Mouse (Mus musculus) CH12.LX (cell line): ENCODE data around the gene Slc44a3. TPM values are rescaled to one million over a fixed set of nuclear protein-coding genes. Genes with fewer than 3 reads are reported as not detected.

Source experiments
- DNase-seq: peaks from one replicate; pipeline ENCODE4 v3.0.0-alpha.2; 2013; ENCODE audit errors: extremely low read depth
- H3K27ac ChIP-seq: 2 replicates; pipeline ENCODE4 v1.5.1; 2012; ENCODE audit warnings: low read depth, mild to moderate bottlenecking, control low read depth, moderate library complexity; ENCODE audit not compliant: insufficient read depth
- H3K27me3 ChIP-seq: replicated peaks from 2 replicates; pipeline ENCODE3; 2012; ENCODE audit warnings: inconsistent platforms
- H3K36me3 ChIP-seq, 2 experiments: replicated peaks in 1 of 2; 2 replicates each; pipeline versions ENCODE3 to v1.6.1; 2012; ENCODE audit warnings: inconsistent platforms in 1 of 2, low read length in 1 of 2, mild to moderate bottlenecking in 1 of 2, mixed read lengths in 1 of 2, moderate library complexity in 1 of 2; ENCODE audit not compliant: control insufficient read depth in 1 of 2, insufficient read depth in 1 of 2
- H3K4me1 ChIP-seq, 2 experiments: 2 replicates each; pipeline ENCODE4 v1.6.1; 2012; ENCODE audit warnings: inconsistent platforms in 1 of 2, moderate library complexity in 1 of 2; ENCODE audit not compliant: insufficient read depth in 2 of 2, control insufficient read depth in 1 of 2
- H3K4me2 ChIP-seq: 2 replicates; pipeline ENCODE4 v1.6.1; 2012; ENCODE audit warnings: low read depth, mild to moderate bottlenecking, control low read depth; ENCODE audit not compliant: poor library complexity, insufficient read depth, severe bottlenecking
- H3K4me3 ChIP-seq, 3 experiments: fragments of 150-350 bp in 1 of 3; sonication (generic) in 1 of 3; replicated peaks in 1 of 3; 2 replicates each; pipeline versions ENCODE3 to v1.5.1; 2011 to 2012; ENCODE audit warnings: low read depth in 2 of 3, low read length in 2 of 3, mild to moderate bottlenecking in 2 of 3, moderate library complexity in 2 of 3, control low read depth in 1 of 3, improper control_type of control experiment in 1 of 3, inconsistent platforms in 1 of 3, mixed read lengths in 1 of 3; ENCODE audit not compliant: poor library complexity in 1 of 3
- H3K79me2 ChIP-seq: replicated peaks from 2 replicates; pipeline ENCODE4 v1.6.1; 2012; ENCODE audit warnings: mild to moderate bottlenecking, moderate library complexity; ENCODE audit not compliant: control insufficient read depth, poor library complexity, insufficient read depth, severe bottlenecking; ENCODE audit errors: extremely low read depth
- H3K9ac ChIP-seq: 2 replicates; pipeline ENCODE4 v1.6.1; 2012; ENCODE audit warnings: low read depth, mild to moderate bottlenecking, control low read depth, moderate library complexity; ENCODE audit not compliant: insufficient read depth
- H3K9me3 ChIP-seq: replicated peaks from 2 replicates; pipeline ENCODE3; 2012; ENCODE audit warnings: low read length, inconsistent platforms, mixed read lengths
- CTCF ChIP-seq, 2 experiments: IDR thresholded peaks in 1 of 2; conservative IDR thresholded peaks in 1 of 2; 2 replicates each; pipeline ENCODE4 v1.5.1; 2011 to 2012; ENCODE audit warnings: low read depth in 2 of 2, low read length in 2 of 2, improper control_type of control experiment in 1 of 2, inconsistent platforms in 1 of 2, mild to moderate bottlenecking in 1 of 2, moderate library complexity in 1 of 2
- ELF1 ChIP-seq: IDR thresholded peaks from 2 replicates; pipeline ENCODE4 v1.6.1; 2014; ENCODE audit warnings: low read depth, mild to moderate bottlenecking, inconsistent platforms, low read length, improper control_type of control experiment
- EP300 ChIP-seq: IDR thresholded peaks from 2 replicates; pipeline ENCODE4 v1.6.1; 2011; ENCODE audit warnings: low read length, improper control_type of control experiment
- GABPA ChIP-seq: IDR thresholded peaks from 2 replicates; pipeline ENCODE4 v1.6.1; 2012; ENCODE audit warnings: low read depth, low read length, improper control_type of control experiment, inconsistent platforms; ENCODE audit not compliant: insufficient replicate concordance
- HCFC1 ChIP-seq: IDR thresholded peaks from 2 replicates; pipeline ENCODE4 v1.6.1; 2012; ENCODE audit warnings: low read depth, mild to moderate bottlenecking, inconsistent platforms, low read length, improper control_type of control experiment
- IRF4 ChIP-seq: IDR thresholded peaks from 2 replicates; pipeline ENCODE4 v1.6.1; 2014; ENCODE audit warnings: low read depth, mild to moderate bottlenecking, inconsistent platforms, low read length, improper control_type of control experiment
- JUN ChIP-seq: IDR thresholded peaks from 2 replicates; pipeline ENCODE4 v1.6.1; 2011; ENCODE audit warnings: low read depth, mild to moderate bottlenecking, low read length, improper control_type of control experiment, moderate library complexity; ENCODE audit not compliant: insufficient read depth
- JUND ChIP-seq: conservative IDR thresholded peaks from 2 replicates; pipeline ENCODE4 v1.6.1; 2011; ENCODE audit warnings: low read depth, low read length, improper control_type of control experiment
- MAFK ChIP-seq: IDR thresholded peaks from 2 replicates; pipeline ENCODE4 v1.6.1; 2011; ENCODE audit warnings: low read length, improper control_type of control experiment; ENCODE audit not compliant: insufficient replicate concordance
- MAX ChIP-seq: IDR thresholded peaks from 2 replicates; pipeline ENCODE4 v1.6.1; 2011; ENCODE audit warnings: low read length, improper control_type of control experiment
- MXI1 ChIP-seq: IDR thresholded peaks from 2 replicates; pipeline ENCODE4 v1.6.1; 2011; ENCODE audit warnings: mild to moderate bottlenecking, low read depth, low read length, improper control_type of control experiment
- NELFE ChIP-seq: IDR thresholded peaks from 2 replicates; pipeline ENCODE4 v1.6.1; 2011; ENCODE audit warnings: low read depth, low read length, improper control_type of control experiment
- NRF1 ChIP-seq: IDR thresholded peaks from 2 replicates; pipeline ENCODE4 v1.6.1; 2014; ENCODE audit warnings: low read depth, mild to moderate bottlenecking, inconsistent platforms, low read length, improper control_type of control experiment, moderate library complexity
- PAX5 ChIP-seq: IDR thresholded peaks from 2 replicates; pipeline ENCODE4 v1.6.1; 2012; ENCODE audit warnings: low read length, inconsistent platforms, mixed read lengths
- RAD21 ChIP-seq: IDR thresholded peaks from 2 replicates; pipeline ENCODE4 v1.6.1; 2011; ENCODE audit warnings: low read depth, mild to moderate bottlenecking, low read length, improper control_type of control experiment, moderate library complexity
- SIN3A ChIP-seq: IDR thresholded peaks from 2 replicates; pipeline ENCODE4 v1.6.1; 2012; ENCODE audit warnings: low read length, improper control_type of control experiment, inconsistent platforms
- TBP ChIP-seq: conservative IDR thresholded peaks from 2 replicates; pipeline ENCODE4 v1.6.1; 2011; ENCODE audit warnings: low read depth, low read length, improper control_type of control experiment
- TCF12 ChIP-seq: IDR thresholded peaks from 2 replicates; pipeline ENCODE4 v1.6.1; 2014; ENCODE audit warnings: low read depth, mild to moderate bottlenecking, inconsistent platforms, low read length, improper control_type of control experiment
- UBTF ChIP-seq: IDR thresholded peaks from 2 replicates; pipeline ENCODE4 v1.6.1; 2012; ENCODE audit warnings: low read depth, mild to moderate bottlenecking, inconsistent platforms, low read length, improper control_type of control experiment, moderate library complexity
- ZKSCAN1 ChIP-seq: IDR thresholded peaks from 2 replicates; pipeline ENCODE4 v1.6.1; 2012; ENCODE audit warnings: low read depth, inconsistent platforms, low read length, improper control_type of control experiment, borderline replicate concordance
- ZMIZ1 ChIP-seq: IDR thresholded peaks from 2 replicates; pipeline ENCODE4 v1.6.1; 2012; ENCODE audit warnings: low read depth, mild to moderate bottlenecking, inconsistent platforms, low read length, improper control_type of control experiment
- ZNF384 ChIP-seq: IDR thresholded peaks from 2 replicates; pipeline ENCODE4 v1.6.1; 2012; ENCODE audit warnings: low read depth, low read length, improper control_type of control experiment, inconsistent platforms
- dilution Hi-C: fragments of 300-500 bp; cut with MboI; formaldehyde crosslinking; loops from 2 replicates; pipeline ENCODE4 v1.14.3; 2020; ENCODE audit warnings: low sequenced_read_pairs; ENCODE audit not compliant: extremely low pct_unique_long_range_greater_than_20kb, extremely low pct_ligation_motif_present
- in situ Hi-C: fragments of 300-500 bp; cut with MboI; formaldehyde crosslinking; loops from 3 replicates; pipeline ENCODE4 v1.14.3; 2019; ENCODE audit warnings: low sequenced_read_pairs, low pct_ligation_motif_present, low pct_unique_long_range_greater_than_20kb, mixed read lengths
- polyA plus RNA-seq: library from polyadenylated mRNA; unstranded; fragments of >175 nt; gene quantifications from 2 replicates; pipeline ENCODE4 v1.2.1, GENCODE M21; 2012; ENCODE audit warnings: low read depth; ENCODE audit not compliant: insufficient read length
- total RNA-seq, 2 experiments: library from RNA; depleted of rRNA; stranded (reverse); fragments of 300-350 nt in 1 of 2; fragments of >200 nt in 1 of 2; gene quantifications; 2 replicates each; pipeline ENCODE4 v1.2.3; 2012 to 2014

Slc44a3 gene
- total and polyA plus RNA-seq, 3 experiments, result not detected

- H3K27ac ChIP-seq, result no peak overlapping the region
- DNase-seq, result no peak
- H3K9ac ChIP-seq, result no peak overlapping the region
- no peak overlapping the region for H3K4me3 ChIP-seq
- TF ChIP-seq GABPA (no peak), ELF1 (no peak), TBP (no peak), SIN3A (no peak), UBTF (no peak), PAX5 (no peak), ZKSCAN1 (no peak), MAX (no peak), HCFC1 (no peak), ZMIZ1 (no peak), NRF1 (no peak), EP300 (no peak), MXI1 (no peak), TCF12 (no peak), IRF4 (no peak), JUN (no peak), JUND (no peak)
- H3K4me1 ChIP-seq, result no peaks in the 10 kb centered on the region
- H3K36me3 ChIP-seq, result no peaks in the 10 kb centered on the region
- in situ Hi-C loops, result no loop called here
- H3K79me2 ChIP-seq, result no peaks in the 10 kb centered on the region
- H3K9me3 ChIP-seq, result no peaks in the 10 kb centered on the region
- dilution Hi-C loops, result no loop called here
- no peaks in the 10 kb centered on the region for H3K27me3 ChIP-seq
- H3K4me2 ChIP-seq, result no peak overlapping the region
Measured at GRCm38 (mm10) chr3:121558861-121559260, 26.7 kb upstream of the Slc44a3 start.

GRCm38 (mm10) chr3:121556304-121556703, 24.1 kb upstream of the Slc44a3 start:
- Histone ChIP-seq H3K36me3 (no peaks in the 10 kb centered on the region), H3K4me3 (no peak overlapping the region), H3K4me2 (no peak overlapping the region), H3K79me2 (no peaks in the 10 kb centered on the region), H3K9me3 (no peaks in the 10 kb centered on the region), H3K4me1 (no peaks in the 10 kb centered on the region), H3K27ac (no peak overlapping the region), H3K9ac (no peak overlapping the region), H3K27me3 (no peaks in the 10 kb centered on the region)
- no peak for TF ChIP-seq MXI1
- TF ChIP-seq ZKSCAN1, result no peak
- TF ChIP-seq CTCF (conservative IDR thresholded peaks at IDR 0.05 in 1 of 2, IDR thresholded peaks at IDR 0.05 in 1 of 2; ENCODE audit: low read depth in 2 of 2, low read length in 2 of 2), result no peak
- no peak for TF ChIP-seq JUND
- no peak for TF ChIP-seq IRF4
- TF ChIP-seq RAD21, result no peak
- no peak for TF ChIP-seq UBTF
- TF ChIP-seq MAFK, result no peak
- no peak for TF ChIP-seq NRF1
- TF ChIP-seq MAX, result no peak
- no peak for TF ChIP-seq EP300
- no peak for TF ChIP-seq NELFE
- no peak for TF ChIP-seq ZNF384
- in situ Hi-C loops (no loop called here), dilution Hi-C loops (no loop called here)
- no peak for DNase-seq
